Mouse (Mus musculus) olfactory bulb, adult 2 months (tissue): ENCODE data around the gene Ttc16.

Source experiments
- CTCF ChIP-seq: fragments of 200-500 bp; IDR thresholded peaks from 2 replicates; pipeline ENCODE4 v1.5.1; 2012; ENCODE audit warnings: low read depth, mild to moderate bottlenecking, low read length, moderate library complexity; ENCODE audit not compliant: insufficient read depth
- POLR2A ChIP-seq: fragments of 200-500 bp; IDR thresholded peaks from 2 replicates; pipeline ENCODE4 v1.6.1; 2012; ENCODE audit warnings: mild to moderate bottlenecking, low read depth, low read length, moderate library complexity; ENCODE audit not compliant: insufficient read depth

DNA sequence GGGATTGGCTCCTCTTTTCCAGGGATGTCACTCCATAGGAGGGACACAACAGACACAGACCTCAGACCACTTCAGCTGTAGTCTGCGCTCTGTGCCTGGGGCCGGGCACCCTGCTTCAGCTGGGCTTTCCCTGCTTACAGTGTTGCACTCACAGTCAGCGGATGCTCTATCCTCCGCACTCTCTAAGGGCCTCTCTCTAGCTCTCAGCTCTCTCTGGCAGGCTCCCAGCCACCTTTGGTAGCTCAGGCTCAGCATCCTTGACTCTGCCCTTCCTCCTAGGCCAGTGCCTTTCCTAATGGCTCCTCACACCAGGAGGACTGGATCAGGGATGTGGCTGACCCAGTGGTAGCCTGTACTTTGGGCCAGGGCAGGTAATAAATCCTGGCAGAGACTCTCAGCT, 43.5 kb downstream of the Ttc16 start:
- TF ChIP-seq CTCF: no peak
- no peak for TF ChIP-seq POLR2A
